Mouse (Mus musculus) stomach, postnatal 0 days (tissue): Measurements from ENCODE around the gene Arrdc5. TPM values are rescaled to one million over a fixed set of nuclear protein-coding genes. Genes with fewer than 3 reads are reported as not detected.

Experiments
- ATAC-seq: fragments of 200-750 bp; cut with Nextera tagmentation; 2 replicates; pipeline ENCODE4 v1.8.0; 2017; ENCODE audit not compliant: low FRiP score, low TSS enrichment
- DNase-seq: peaks from one replicate; pipeline ENCODE4 v3.0.0-alpha.2; 2016; ENCODE audit warnings: low spot score
- H3K27ac ChIP-seq: fragments of 300-500 bp; sonication (generic); replicated peaks from 2 replicates; pipeline ENCODE4 v1.5.1; 2014; ENCODE audit warnings: mild to moderate bottlenecking, control low read depth
- H3K27me3 ChIP-seq: fragments of 300-500 bp; sonication (generic); 2 replicates; pipeline ENCODE4 v1.6.1; 2014; ENCODE audit warnings: low read length; ENCODE audit not compliant: control insufficient read depth, insufficient read depth
- H3K36me3 ChIP-seq: fragments of 300-500 bp; sonication (generic); 2 replicates; pipeline ENCODE4 v1.6.1; 2014; ENCODE audit warnings: low read length, mixed read lengths; ENCODE audit not compliant: control insufficient read depth, insufficient read depth
- H3K4me1 ChIP-seq: fragments of 300-500 bp; sonication (generic); replicated peaks from 2 replicates; pipeline ENCODE4 v1.6.1; 2014; ENCODE audit warnings: antibody characterized with exemption; ENCODE audit not compliant: control insufficient read depth, insufficient read depth
- H3K4me2 ChIP-seq: fragments of 300-500 bp; sonication (generic); replicated peaks from 2 replicates; pipeline ENCODE4 v1.6.1; 2014; ENCODE audit warnings: low read depth, mild to moderate bottlenecking, control low read depth, moderate library complexity
- H3K4me3 ChIP-seq: fragments of 300-500 bp; sonication (generic); 2 replicates; pipeline ENCODE4 v1.5.1; 2014; ENCODE audit warnings: low read depth, low read length, control low read depth
- H3K9ac ChIP-seq: fragments of 300-500 bp; sonication (generic); 2 replicates; pipeline ENCODE4 v1.6.1; 2014; ENCODE audit warnings: mild to moderate bottlenecking, low read length, control low read depth, mixed read lengths
- H3K9me3 ChIP-seq: fragments of 300-500 bp; sonication (generic); 2 replicates; pipeline ENCODE4 v1.6.1; 2016; ENCODE audit warnings: low read length; ENCODE audit not compliant: control insufficient read depth
- CTCF ChIP-seq: IDR thresholded peaks from 2 replicates; pipeline ENCODE4 v1.5.1; 2016; ENCODE audit warnings: antibody characterized with exemption, low read depth, mild to moderate bottlenecking, moderate library complexity
- EP300 ChIP-seq: optimal IDR thresholded peaks from 2 replicates; pipeline ENCODE3; 2016; ENCODE audit warnings: antibody characterized with exemption
- WGBS: fragments of 180-500 bp; shearing (Covaris S2); extraction: QIAGEN DNeasy Blood & Tissue Kit; methylation state at CpG from one replicate; pipeline ENCODE4 v1.1.7; 2014; 5-methylcytosine and 5-hydroxymethylcytosine counted together
- polyA plus RNA-seq: library from polyadenylated mRNA; unstranded; fragments of >200 nt; fragmentation: Nextera tagmentation; extraction: Ambion mirVana; gene quantifications from 2 replicates; pipeline ENCODE4 v1.2.1, GENCODE M21; 2015

Gene Arrdc5
- polyA plus RNA-seq, 1 experiment from 2014 or later = not detected

- DNase-seq = peak; percentile 88
- Histone ChIP-seq H3K27ac (peak within 1 kb of the TSS; percentile 83), H3K4me2 (peak within 1 kb of the TSS; percentile 97), H3K4me1 (peaks cover 5% of the 10 kb centered on the region; the same call in 1 of the 2 replicates), H3K9me3 (no peaks in the 10 kb centered on the region), H3K36me3 (no peaks in the 10 kb centered on the region), H3K4me3 (peak within 1 kb of the TSS; percentile 70), H3K27me3 (no peaks in the 10 kb centered on the region), H3K9ac (peak within 1 kb of the TSS; percentile 70)
- TF ChIP-seq EP300 = no peak
- TF ChIP-seq CTCF = no peak
- WGBS = under 1% methylated on average over 43 of the region's 43 CpGs
- ATAC-seq = peak; percentile 69
Observed at GRCm38 (mm10) chr17:56303160-56303846, 3.2 kb upstream of the Arrdc5 start, which contains the start of gene Uhrf1. TSS of gene Uhrf1 (plus strand) at chr17:56303321.

- Histone ChIP-seq H3K4me2 (peak overlapping the region; percentile 97), H3K4me1 (peaks cover 5% of the 10 kb centered on the region; the same call in 1 of the 2 replicates), H3K9ac (no peak overlapping the region), H3K36me3 (no peaks in the 10 kb centered on the region), H3K4me3 (no peak overlapping the region), H3K9me3 (no peaks in the 10 kb centered on the region), H3K27me3 (no peaks in the 10 kb centered on the region), H3K27ac (peak overlapping the region; percentile 58)
- DNase-seq (peak; percentile 31), ATAC-seq (peak; percentile 18)
- no peak for TF ChIP-seq EP300
- no peak for TF ChIP-seq CTCF
- 37% methylated on average over 13 of the region's 13 CpGs for WGBS
Observed at GRCm38 (mm10) chr17:56302363-56302996, 2.4 kb upstream of the Arrdc5 start.

- no peak overlapping the region for H3K4me3 ChIP-seq
- WGBS = 100% methylated on average over 1 of the region's 1 CpGs
Observed at GRCm38 (mm10) chr17:56298238-56298637, 1.8 kb downstream of the Arrdc5 start.

GRCm38 (mm10) chr17:56296201-56296600 lies 3.9 kb downstream of the Arrdc5 start:
- Histone ChIP-seq H3K4me3 (no peak overlapping the region), H3K27me3 (no peaks in the 10 kb centered on the region), H3K27ac (no peak overlapping the region), H3K9me3 (no peaks in the 10 kb centered on the region), H3K9ac (no peak overlapping the region), H3K36me3 (no peaks in the 10 kb centered on the region), H3K4me1 (0 out of 2 replicates have a peak, but pooled peaks cover 2% of the 10 kb centered on the region), H3K4me2 (no peak overlapping the region)
- TF ChIP-seq EP300 (no peak), CTCF (no peak)
- DNase-seq = no peak
- WGBS = 57% methylated on average over 1 of the region's 1 CpGs
- ATAC-seq = no peak

More at GRCm38 (mm10) chr17:56298238-56298637, 1.8 kb downstream of the Arrdc5 start:
- Histone ChIP-seq H3K36me3 (no peaks in the 10 kb centered on the region), H3K9ac (no peak overlapping the region), H3K4me1 (no peaks in the 10 kb centered on the region), H3K27me3 (no peaks in the 10 kb centered on the region), H3K27ac (no peak overlapping the region), H3K4me2 (no peak overlapping the region), H3K9me3 (no peaks in the 10 kb centered on the region)
- ATAC-seq (no peak), DNase-seq (no peak)
- TF ChIP-seq EP300 = no peak
- no peak for TF ChIP-seq CTCF

- Histone ChIP-seq H3K36me3 (no peaks in the 10 kb centered on the region), H3K4me3 (no peak overlapping the region), H3K27me3 (no peaks in the 10 kb centered on the region), H3K9me3 (no peaks in the 10 kb centered on the region), H3K27ac (no peak overlapping the region), H3K9ac (no peak overlapping the region), H3K4me1 (0 out of 2 replicates have a peak, but pooled peaks cover 2% of the 10 kb centered on the region), H3K4me2 (no peak overlapping the region)
- no peak for TF ChIP-seq CTCF
- TF ChIP-seq EP300 = no peak
- WGBS = 87% methylated on average over 19 of the region's 19 CpGs
- ATAC-seq = no peak
- no peak for DNase-seq
Observed at GRCm38 (mm10) chr17:56294241-56294640, 5.8 kb downstream of the Arrdc5 start.

GRCm38 (mm10) chr17:56293291-56293690 lies 6.8 kb downstream of the Arrdc5 start:
- TF ChIP-seq CTCF (no peak), EP300 (no peak)
- no peak overlapping the region for H3K4me2 ChIP-seq
- H3K9me3 ChIP-seq = no peaks in the 10 kb centered on the region
- 0 out of 2 replicates have a peak, but pooled peaks cover 4% of the 10 kb centered on the region for H3K4me1 ChIP-seq
- ATAC-seq (no peak), DNase-seq (no peak)
- H3K36me3 ChIP-seq = no peaks in the 10 kb centered on the region
- WGBS = 58% methylated on average over 1 of the region's 1 CpGs
- no peak overlapping the region for H3K27ac ChIP-seq
- no peak overlapping the region for H3K9ac ChIP-seq
- H3K4me3 ChIP-seq = no peak overlapping the region
- no peaks in the 10 kb centered on the region for H3K27me3 ChIP-seq
